Mouse (Mus musculus) kidney, embryonic 14.5 days (tissue): Measurements from ENCODE around the gene Olfr291. TPM values are rescaled to one million over a fixed set of nuclear protein-coding genes. Genes with fewer than 3 reads are reported as not detected.

ENCODE experiments used
- ATAC-seq: fragments of 200-750 bp; cut with Nextera tagmentation; 2 replicates; pipeline ENCODE4 v1.8.0; 2017; ENCODE audit warnings: moderate number of reproducible peaks, mild to moderate bottlenecking, moderate TSS enrichment, moderate library complexity; ENCODE audit not compliant: low FRiP score, low TSS enrichment
- H3K27ac ChIP-seq: fragments of 300-500 bp; sonication (generic); 2 replicates; pipeline ENCODE4 v1.5.1; 2014; ENCODE audit warnings: low read depth, mild to moderate bottlenecking, low read length, moderate library complexity, mixed read lengths
- H3K27me3 ChIP-seq: fragments of 300-500 bp; sonication (generic); 2 replicates; pipeline ENCODE4 v1.6.1; 2014; ENCODE audit warnings: mild to moderate bottlenecking, low read length; ENCODE audit not compliant: control insufficient read depth, insufficient read depth
- H3K36me3 ChIP-seq: fragments of 300-500 bp; sonication (generic); 2 replicates; pipeline ENCODE4 v1.6.1; 2014; ENCODE audit warnings: low read length, mixed read lengths; ENCODE audit not compliant: control insufficient read depth, insufficient read depth
- H3K4me1 ChIP-seq: fragments of 300-500 bp; sonication (generic); 2 replicates; pipeline ENCODE4 v1.6.1; 2014; ENCODE audit warnings: low read length, mixed read lengths; ENCODE audit not compliant: control insufficient read depth, insufficient read depth
- H3K4me2 ChIP-seq: fragments of 300-500 bp; sonication (generic); replicated peaks from 2 replicates; pipeline ENCODE4 v1.6.1; 2014; ENCODE audit warnings: low read depth, mild to moderate bottlenecking, low read length
- H3K4me3 ChIP-seq: fragments of 300-500 bp; sonication (generic); 2 replicates; pipeline ENCODE4 v1.5.1; 2014; ENCODE audit warnings: mild to moderate bottlenecking, low read length
- H3K9ac ChIP-seq: fragments of 300-500 bp; sonication (generic); 2 replicates; pipeline ENCODE4 v1.6.1; 2014; ENCODE audit warnings: low read depth, mild to moderate bottlenecking, low read length, moderate library complexity
- H3K9me3 ChIP-seq: fragments of 300-500 bp; sonication (generic); 2 replicates; pipeline ENCODE4 v1.6.1; 2016; ENCODE audit warnings: low read length; ENCODE audit not compliant: control insufficient read depth
- WGBS: fragments of 180-500 bp; shearing (Covaris S2); extraction: QIAGEN DNeasy Blood & Tissue Kit; methylation state at CpG from one replicate; pipeline ENCODE4 v1.1.7; 2014; 5-methylcytosine and 5-hydroxymethylcytosine counted together
- polyA plus RNA-seq: library from polyadenylated mRNA; unstranded; fragments of >200 nt; fragmentation: Nextera tagmentation; extraction: Ambion mirVana; gene quantifications from 2 replicates; pipeline ENCODE4 v1.2.1, GENCODE M21; 2014

The Olfr291 gene
- polyA plus RNA-seq, result not detected in 2 replicates

DNA sequence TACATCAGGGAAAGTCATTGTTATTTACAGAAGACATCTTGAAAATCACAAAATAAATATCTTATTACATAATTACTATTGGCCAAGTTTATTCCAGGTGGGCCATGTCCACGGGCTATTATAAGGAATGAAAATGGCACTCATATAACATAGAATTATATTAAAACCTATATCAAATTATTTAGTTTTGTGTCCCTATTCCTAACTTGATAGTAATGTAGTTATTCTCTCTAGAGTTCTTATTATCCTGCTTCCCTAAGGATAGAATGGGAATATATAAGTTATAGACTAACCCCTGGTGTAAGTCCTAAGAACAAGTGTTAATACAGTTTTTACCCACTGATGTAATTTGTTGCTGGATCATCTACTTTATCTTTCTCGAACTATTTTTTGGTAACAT, at the start of gene Olfr291:
Gene Olfr291 (plus strand): TSS at position 301 of the 400 bp plus-strand sequence.
- H3K27me3 ChIP-seq, result no peaks in the 10 kb centered on the region
- no peaks in the 10 kb centered on the region for H3K4me1 ChIP-seq
- H3K9ac ChIP-seq, result no peak within 1 kb of the TSS
- H3K4me2 ChIP-seq, result no peak within 1 kb of the TSS
- WGBS, result 72% methylated on average over 2 of the region's 2 CpGs
- H3K4me3 ChIP-seq, result no peak within 1 kb of the TSS
- H3K9me3 ChIP-seq, result no peaks in the 10 kb centered on the region
- ATAC-seq, result no peak
- no peaks in the 10 kb centered on the region for H3K36me3 ChIP-seq
- no peak within 1 kb of the TSS for H3K27ac ChIP-seq

DNA sequence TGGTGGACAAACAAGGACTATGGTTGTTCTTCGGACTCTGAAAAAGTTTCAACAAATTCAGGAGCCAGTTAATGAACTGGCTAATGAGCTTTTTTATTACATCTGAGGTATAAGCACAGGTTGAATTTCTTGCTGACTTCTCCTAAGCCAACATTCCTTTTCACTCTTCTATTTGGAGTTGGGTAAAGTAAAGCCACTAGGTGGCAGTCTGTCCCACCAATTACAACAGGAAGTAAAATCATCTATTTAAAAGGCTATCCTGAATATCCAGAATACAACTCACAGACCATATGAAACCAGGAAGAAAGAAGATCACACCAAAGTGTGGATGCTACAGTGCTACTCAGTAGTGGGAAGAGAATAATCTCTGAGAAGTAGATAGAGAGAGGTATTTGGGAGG, 48.1 kb upstream of the Olfr291 start:
- no peaks in the 10 kb centered on the region; the same call in 1 of the 2 replicates for H3K27me3 ChIP-seq
- WGBS, result 33% methylated on average over 1 of the region's 1 CpGs
- ATAC-seq, result no peak
- no peaks in the 10 kb centered on the region for H3K4me1 ChIP-seq
- H3K4me3 ChIP-seq, result no peak overlapping the region
- no peak overlapping the region for H3K9ac ChIP-seq
- no peaks in the 10 kb centered on the region for H3K36me3 ChIP-seq
- no peaks in the 10 kb centered on the region for H3K9me3 ChIP-seq
- no peak overlapping the region for H3K4me2 ChIP-seq
- H3K27ac ChIP-seq, result no peak overlapping the region

DNA sequence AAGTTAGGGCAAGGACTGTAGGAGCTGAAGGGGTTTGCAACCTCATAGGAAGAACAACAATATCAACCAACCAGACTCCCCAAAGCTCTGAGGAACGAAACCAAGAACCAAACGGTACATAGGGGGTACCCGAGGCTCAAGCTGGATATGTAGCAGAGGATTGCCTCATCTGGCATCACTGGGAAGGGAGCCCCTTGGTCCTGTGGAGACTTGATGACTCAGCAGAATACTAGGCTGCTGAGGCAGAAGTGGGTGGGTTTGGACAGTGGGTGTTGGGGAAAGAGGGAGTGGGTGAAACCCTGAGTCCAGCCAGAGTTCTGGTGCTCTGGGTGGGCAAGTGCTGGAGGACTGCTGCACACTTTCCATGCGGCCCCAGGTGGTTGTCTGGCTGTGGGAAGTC, 47.2 kb upstream of the Olfr291 start:
- Histone ChIP-seq H3K27me3 (no peaks in the 10 kb centered on the region), H3K4me2 (no peak overlapping the region), H3K9ac (no peak overlapping the region), H3K9me3 (no peaks in the 10 kb centered on the region), H3K4me3 (no peak overlapping the region), H3K27ac (no peak overlapping the region), H3K4me1 (no peaks in the 10 kb centered on the region), H3K36me3 (no peaks in the 10 kb centered on the region)
- no peak for ATAC-seq
- 91% methylated on average over 4 of the region's 4 CpGs for WGBS

DNA sequence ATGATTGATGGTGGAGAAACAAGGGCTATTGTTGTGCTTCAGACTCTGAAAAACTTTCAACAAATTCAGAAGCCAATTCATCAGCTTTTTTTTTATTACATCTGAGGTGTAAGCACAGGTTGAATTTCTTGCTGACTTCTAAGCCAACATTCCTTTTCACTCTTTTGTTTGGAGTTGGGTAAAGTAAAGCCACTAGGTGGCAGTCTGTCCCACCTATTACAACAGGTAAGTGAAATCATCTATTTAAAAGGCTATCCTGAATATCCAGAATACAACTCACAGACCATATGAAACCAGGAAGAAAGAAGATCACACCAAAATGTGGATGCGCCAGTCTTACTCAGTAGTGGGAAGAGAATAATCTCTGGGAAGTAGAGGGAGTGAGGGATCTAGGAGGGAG, 31.2 kb downstream of the Olfr291 start:
- Histone ChIP-seq H3K4me3 (no peak overlapping the region), H3K36me3 (no peaks in the 10 kb centered on the region), H3K27me3 (no peaks in the 10 kb centered on the region), H3K4me2 (no peak overlapping the region), H3K27ac (no peak overlapping the region), H3K9me3 (no peaks in the 10 kb centered on the region), H3K4me1 (no peaks in the 10 kb centered on the region), H3K9ac (no peak overlapping the region)
- no peak for ATAC-seq
- WGBS, result 73% methylated on average over 1 of the region's 1 CpGs

Other genes with a start within 250 kb of the Olfr291 start
- gene Fah, start 246.8 kb upstream of the Olfr291 start, polyA plus RNA-seq, result 2.7 and 3.8 TPM in 2 replicates
- 167 and 180 TPM in 2 replicates for gene Zfand6, start 163.6 kb upstream of the Olfr291 start, polyA plus RNA-seq
- gene Vmn2r65, start 110.6 kb downstream of the Olfr291 start, polyA plus RNA-seq, result not detected in 2 replicates
- gene Vmn2r66, start 158.7 kb downstream of the Olfr291 start, polyA plus RNA-seq, result not detected in 2 replicates